Mouse (Mus musculus) kidney, adult 2 months (tissue): Measurements from ENCODE around the gene Tmem131.

ENCODE experiments used
- CTCF ChIP-seq: fragments of 200-500 bp; conservative IDR thresholded peaks from 2 replicates; pipeline ENCODE4 v1.5.1; 2011; ENCODE audit warnings: low read depth, mild to moderate bottlenecking, control low read depth, low read length, moderate library complexity, mixed read lengths; ENCODE audit not compliant: insufficient read depth, insufficient read length
- POLR2A ChIP-seq: fragments of 200-500 bp; IDR thresholded peaks from one replicate; pipeline ENCODE4 v1.6.1; 2011; ENCODE audit warnings: low read depth, low read length, control low read depth

DNA sequence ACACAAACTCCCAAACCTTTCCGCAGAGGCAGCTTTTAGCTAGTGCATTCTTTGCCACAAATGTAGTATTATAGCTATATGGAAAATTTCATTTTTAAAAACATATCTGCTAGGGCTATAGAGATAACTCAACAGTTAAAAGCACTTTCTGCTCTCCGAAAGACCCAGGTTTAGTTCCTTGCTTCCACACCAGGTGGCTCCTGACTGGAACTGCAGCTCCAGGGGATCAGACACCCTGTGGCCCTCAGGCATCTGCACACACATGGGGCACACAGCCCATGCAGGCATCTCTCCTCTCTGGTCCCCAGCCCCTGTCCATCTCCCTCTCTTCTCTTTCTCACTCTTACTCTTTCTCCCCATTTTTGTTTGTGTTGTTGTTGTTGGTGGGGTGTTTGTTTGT is 13.5 kb downstream of the Tmem131 start:
- TF ChIP-seq CTCF (no peak; the same call in 1 of the 2 replicates), POLR2A (no peak)
